Mouse (Mus musculus) brain, embryonic 14.5 days (tissue): ENCODE data around the gene Uqcr10.

ENCODE experiments used
- CTCF ChIP-seq: fragments of 200-500 bp; IDR thresholded peaks from 2 replicates; pipeline ENCODE4 v1.5.1; 2012; ENCODE audit warnings: inconsistent platforms, mild to moderate bottlenecking, moderate library complexity, borderline replicate concordance; ENCODE audit not compliant: insufficient read depth, insufficient read length; ENCODE audit errors: extremely low read depth
- POLR2A ChIP-seq: fragments of 200-500 bp; IDR thresholded peaks from 2 replicates; pipeline ENCODE4 v1.6.1; 2012; ENCODE audit warnings: mild to moderate bottlenecking, inconsistent platforms, borderline replicate concordance; ENCODE audit not compliant: poor library complexity, insufficient read depth, insufficient read length, severe bottlenecking; ENCODE audit errors: extremely low read depth

DNA sequence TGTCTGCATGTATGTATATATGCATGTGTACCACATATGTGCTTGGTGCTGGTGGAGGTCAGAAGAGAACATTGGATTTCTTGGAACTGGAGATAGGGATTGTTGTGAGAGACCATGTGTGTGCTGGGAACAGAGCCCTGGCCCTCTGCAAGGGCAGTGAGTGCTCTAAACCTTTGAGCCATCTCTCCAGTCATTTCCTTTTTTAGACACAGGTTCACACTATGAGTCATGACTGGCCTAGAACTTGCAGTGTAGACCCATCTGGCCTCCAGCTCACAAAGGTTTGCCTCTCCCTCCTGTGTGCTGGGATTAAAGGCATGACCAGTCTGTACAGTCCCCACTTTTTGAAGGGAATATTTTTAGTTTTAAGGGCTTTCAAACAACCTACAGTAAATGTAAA lies 8.7 kb upstream of the Uqcr10 start:
- TF ChIP-seq CTCF (no peak), POLR2A (no peak)
